Mouse (Mus musculus) 3134 (cell line): ENCODE results near the gene Fgf7.

Source experiments
- DNase-seq: peaks from one replicate; pipeline ENCODE4 v3.0.0-alpha.2; 2011; ENCODE audit warnings: low spot score; ENCODE audit not compliant: insufficient read length; ENCODE audit errors: extremely low read depth

The Fgf7 gene

GRCm38 (mm10) chr2:126060595-126060994 is 26.1 kb downstream of the Fgf7 start:
- DNase-seq = no peak

DNA sequence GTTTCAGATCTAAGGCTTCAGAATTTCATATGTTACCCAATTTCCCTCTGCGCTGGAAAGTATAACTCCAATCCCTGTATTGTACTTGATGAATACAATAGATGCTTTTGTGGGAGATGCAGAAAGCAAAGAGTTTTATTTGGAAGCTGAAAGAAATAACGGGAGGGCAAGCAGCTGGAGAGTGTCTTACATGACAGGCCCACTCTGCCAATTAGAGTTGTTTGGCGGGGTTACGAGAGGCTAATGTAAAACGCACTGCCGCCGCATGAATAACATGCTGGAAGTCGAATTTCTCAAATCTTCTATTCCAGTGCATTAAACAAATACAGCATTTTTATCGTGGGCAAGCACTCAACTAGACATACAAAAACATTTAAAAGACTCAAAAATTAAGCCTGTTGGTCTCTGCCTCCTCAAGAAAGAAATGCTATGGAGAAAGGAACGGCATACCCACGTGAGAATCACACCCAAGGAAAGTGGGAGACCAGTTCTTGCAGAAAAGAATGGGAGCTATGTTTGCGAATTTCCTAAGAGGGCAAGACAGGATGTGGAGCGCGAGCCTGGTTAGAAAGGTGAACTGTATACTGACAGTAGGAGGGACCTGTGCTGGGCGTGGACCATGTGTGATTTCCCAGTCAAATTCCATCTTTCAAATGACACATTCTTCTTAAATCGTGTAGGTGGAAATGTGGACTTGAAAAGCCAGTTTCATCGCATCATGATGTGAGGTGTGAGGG is 26.7 kb downstream of the Fgf7 start:
- no peak for DNase-seq

- DNase-seq = no peak
Observed at GRCm38 (mm10) chr2:126062876-126063275, 28.4 kb downstream of the Fgf7 start.

- DNase-seq = no peak
Observed at GRCm38 (mm10) chr2:126064814-126065213, 30.4 kb downstream of the Fgf7 start.

DNA sequence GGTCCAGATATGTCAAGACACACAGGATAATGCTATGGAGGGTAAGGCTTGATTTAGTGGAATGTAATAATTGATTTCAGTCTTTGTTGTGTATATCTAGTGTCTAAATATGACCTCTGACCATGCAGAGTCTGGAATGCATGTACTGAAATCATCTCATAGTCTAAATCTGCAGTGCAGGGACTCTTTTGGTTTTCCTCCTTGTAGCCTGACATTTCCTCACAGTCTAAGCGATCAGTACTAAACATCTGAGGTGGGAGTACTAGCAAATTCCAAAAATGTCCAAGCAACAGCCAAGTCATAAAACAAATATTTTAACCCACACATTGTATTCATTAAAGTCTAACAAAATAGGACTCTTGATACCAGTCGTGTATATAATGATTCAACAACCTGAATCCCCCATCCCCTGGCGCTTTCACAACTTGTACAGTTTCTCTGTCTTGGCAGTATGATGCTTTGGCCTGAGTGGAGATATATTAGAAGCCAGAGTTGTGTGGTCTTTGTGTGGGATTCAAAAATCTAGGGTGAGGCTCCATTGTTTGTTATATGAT is 30.9 kb downstream of the Fgf7 start:
- DNase-seq = no peak

DNA sequence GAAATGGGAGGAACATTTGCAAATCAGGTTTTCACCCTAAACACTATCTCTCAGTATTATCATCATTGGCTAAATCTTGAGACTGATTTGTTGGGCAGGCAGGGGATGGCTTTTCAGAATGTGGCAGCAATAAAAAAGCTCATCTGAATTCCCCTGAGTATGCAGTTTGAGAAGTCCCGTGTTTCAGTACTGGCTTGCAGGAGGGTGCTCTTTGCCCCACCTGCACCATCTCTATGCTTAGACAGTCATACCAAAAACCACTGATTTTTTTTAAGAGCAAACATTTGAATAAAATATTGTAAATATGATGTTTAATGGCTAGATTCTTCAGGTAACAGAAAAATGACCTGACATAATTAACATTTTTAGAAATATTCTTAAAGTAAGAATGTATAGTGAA is 35.3 kb downstream of the Fgf7 start:
- DNase-seq = no peak

- no peak for DNase-seq
Observed at GRCm38 (mm10) chr2:126073744-126074143, 39.3 kb downstream of the Fgf7 start.

- no peak for DNase-seq
Observed at GRCm38 (mm10) chr2:126076506-126076905, 42.0 kb downstream of the Fgf7 start.

DNA sequence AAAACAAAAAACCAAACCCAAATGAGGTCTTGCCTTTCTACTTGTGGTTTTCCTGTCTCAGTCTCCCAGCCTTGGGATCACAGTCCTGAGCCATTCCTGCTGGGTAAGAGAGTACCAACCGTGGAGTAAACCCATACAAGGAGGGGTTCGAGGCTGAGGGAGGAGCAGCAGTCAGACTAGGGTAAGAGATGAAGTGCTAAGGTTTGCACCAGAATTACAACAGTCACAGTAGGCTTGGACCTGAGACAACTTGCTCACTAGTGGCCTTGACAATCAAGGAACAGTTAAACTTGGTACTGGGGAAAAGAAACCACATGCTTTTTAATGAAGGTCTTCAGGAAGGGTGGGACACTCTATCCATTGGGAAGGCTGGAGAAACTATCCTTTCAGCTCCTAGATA is 44.6 kb downstream of the Fgf7 start:
- DNase-seq = no peak

GRCm38 (mm10) chr2:126084326-126084725 is 49.9 kb downstream of the Fgf7 start:
- DNase-seq = no peak

DNA sequence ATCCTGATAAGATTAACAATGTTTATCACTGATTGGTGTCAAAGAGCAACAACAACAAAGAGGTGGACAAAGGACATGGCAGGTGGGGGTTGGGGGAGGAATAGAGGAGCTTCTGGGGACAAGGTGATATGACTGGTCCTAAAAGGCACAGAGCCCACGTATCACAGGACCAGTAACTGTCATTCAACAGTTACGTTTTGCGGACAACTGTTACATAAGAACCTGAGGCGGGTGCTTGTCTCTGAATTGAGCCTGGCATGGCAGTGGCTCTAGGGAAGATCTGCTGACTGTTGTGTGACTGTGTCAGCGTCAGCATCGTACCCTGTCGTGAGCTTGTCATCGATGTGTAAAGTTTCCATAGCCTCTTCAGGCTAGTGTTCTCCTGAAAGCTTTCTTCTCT is 51.7 kb downstream of the Fgf7 start:
- no peak for DNase-seq

GRCm38 (mm10) chr2:126090432-126090831 is 56.0 kb downstream of the Fgf7 start:
- DNase-seq = no peak

DNA sequence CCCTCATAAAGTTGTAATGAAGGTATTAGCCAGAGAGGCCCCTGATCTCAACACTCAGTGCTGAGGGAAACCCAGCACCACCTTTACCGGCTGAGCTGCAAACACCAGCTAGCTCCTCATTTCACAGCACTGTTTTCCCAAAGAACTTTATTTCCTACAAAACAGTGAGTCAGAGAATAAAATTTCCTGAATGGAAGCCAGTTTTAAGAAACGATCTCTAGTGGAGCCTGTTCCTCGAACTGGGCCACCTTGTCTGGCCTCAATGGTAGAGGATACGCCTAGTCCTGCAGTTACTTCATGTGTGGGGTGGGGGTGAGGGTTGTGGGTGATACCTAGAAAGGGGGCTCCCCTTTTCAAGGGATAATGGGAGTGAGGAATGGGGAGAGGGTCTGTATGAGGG is 60.2 kb downstream of the Fgf7 start:
- no peak for DNase-seq
